Mouse (Mus musculus) megakaryocyte, embryonic 14.5 days (primary cell): Measurements from ENCODE around the gene Pglyrp1.

Source experiments
- FLI1 ChIP-seq: IDR thresholded peaks from 2 replicates; pipeline ENCODE4 v1.6.1; 2012; ENCODE audit warnings: low read length, inconsistent platforms, mixed read lengths
- GATA1 ChIP-seq: IDR thresholded peaks from 3 replicates; pipeline ENCODE4 v1.6.1; 2012; ENCODE audit warnings: mixed read lengths, low read length, inconsistent platforms, borderline replicate concordance

- TF ChIP-seq GATA1 (no peak), FLI1 (no peak)
These were observed 2.6 kb upstream of the Pglyrp1 start for GRCm38 (mm10) chr7:18868491-18868890.
